Mouse (Mus musculus) megakaryocyte-erythroid progenitor cell, adult 5 weeks (primary cell): ENCODE measurements around the gene Plaur. TPM values are rescaled to one million over a fixed set of nuclear protein-coding genes. Genes with fewer than 3 reads are reported as not detected.

Source experiments
- polyA plus RNA-seq: library from polyadenylated mRNA; stranded (reverse); fragments of >175 nt; gene quantifications from 2 replicates; pipeline ENCODE4 v1.2.3, GENCODE M21; 2012

Gene Plaur
- 118 and 127 TPM in 2 replicates for polyA plus RNA-seq

DNA sequence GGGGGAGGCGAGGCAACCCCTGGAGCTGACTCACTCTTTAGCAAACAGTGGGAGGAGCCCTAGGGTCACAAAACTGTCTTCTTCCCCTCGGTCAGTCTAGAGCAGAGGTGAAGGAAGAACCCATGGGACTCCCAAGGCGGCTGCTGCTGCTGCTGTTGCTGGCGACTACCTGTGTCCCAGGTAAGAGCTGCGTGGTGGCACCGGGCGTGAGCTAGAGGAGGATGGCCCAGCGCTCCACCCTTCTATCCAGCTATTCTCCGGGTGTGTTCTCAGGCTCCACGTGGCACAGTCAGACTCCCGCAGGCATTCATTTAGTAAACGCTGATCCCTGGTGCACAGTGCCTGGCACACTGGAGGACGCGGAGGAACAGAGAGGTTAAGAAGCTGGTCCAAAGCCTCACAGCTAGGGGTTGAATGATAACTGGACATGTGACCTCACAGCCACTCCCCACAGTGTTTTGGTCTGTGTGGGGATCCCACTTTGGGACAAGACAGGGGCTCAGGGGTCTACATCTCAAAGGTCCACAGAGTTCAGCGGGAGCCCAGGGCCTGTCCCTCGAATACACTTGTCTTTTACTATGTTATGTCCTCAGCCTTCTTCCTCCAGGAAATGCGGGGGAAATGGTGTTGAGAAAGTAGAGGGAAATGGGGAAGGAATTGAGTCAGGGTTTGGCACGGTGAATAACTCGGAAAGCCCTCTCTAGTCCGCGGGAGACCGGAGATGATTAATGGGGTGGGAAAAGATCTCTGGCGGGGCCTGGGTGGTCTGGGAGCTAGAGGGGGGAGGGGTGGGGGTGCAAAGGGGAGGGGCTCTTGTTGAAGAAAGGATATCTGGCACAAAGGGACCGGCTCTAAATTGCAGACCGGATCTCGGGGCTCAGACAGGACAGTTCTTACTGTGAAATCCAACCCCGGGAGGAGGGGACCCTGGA, at the start of gene Plaur:
Plaur (plus strand) TSS at position 97 of the 932 bp plus-strand sequence.

DNA sequence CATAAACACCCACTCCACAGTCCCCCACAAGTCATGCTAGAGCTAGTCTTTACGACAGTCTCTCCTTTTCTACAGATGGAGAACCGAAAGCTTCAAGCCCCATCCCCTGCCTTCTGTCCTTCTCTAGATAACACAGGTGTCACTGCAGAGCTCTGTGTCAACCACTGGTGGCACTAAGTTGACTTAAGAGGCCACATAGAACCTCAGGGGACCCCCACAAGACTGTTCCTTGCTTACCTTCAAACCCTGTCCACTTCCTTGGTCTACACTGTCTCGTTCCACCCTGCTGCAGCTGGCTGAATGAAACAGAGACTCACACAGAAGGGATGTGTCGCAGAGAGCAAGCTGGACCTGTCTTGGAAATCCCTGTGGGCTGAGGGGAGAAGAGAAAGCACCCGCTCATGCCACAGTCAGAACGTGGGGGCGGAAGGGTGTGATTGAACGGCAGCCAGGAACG, 10.4 kb upstream of the Plaur start, which contains the start of gene Irgc1:
Irgc1 (minus strand) TSS at position 443 of the 457 bp plus-strand sequence.

DNA sequence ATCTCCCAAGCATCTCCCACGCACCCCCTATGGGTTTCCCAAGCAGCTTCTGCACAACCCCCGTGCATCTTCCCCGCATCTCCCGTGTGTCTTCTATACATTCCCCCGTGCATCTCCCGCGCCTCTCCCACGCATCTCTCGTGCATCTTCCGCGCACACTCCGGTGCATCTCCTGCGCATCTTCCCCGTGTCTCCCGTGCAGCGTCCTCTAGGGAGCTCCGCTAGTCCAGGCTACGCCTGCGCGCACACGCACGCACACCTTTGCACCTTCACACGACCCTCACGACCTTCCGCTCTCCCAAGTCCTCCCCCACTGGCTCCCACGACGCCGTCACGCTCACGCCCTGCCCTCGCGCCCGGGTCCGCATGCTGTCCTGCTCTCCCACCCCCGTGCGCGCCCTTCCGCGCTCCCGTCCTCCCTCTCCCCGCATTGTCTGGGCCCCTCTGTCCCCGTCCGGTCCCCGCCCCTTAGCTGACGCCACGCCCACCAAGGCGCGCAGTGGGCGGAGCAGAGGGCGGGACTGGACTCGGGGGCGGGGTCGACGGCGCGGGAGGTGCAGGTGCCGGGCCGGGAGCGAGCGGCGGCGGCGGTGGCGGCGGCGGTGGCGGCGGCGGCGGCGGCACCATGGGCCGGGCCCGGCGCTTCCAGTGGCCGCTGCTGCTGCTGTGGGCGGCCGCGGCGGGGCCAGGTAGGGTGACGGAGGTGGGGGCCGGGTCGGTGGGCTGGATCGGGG, 19.4 kb downstream of the Plaur start, which contains the start of gene Cadm4:
Cadm4 (plus strand) TSS at position 550 of the 734 bp plus-strand sequence.

GRCm38 (mm10) chr7:24506838-24507725, 44.8 kb downstream of the Plaur start, which contains the start of gene Zfp428:
Gene Zfp428 (plus strand): TSS chr7:24507006.

DNA sequence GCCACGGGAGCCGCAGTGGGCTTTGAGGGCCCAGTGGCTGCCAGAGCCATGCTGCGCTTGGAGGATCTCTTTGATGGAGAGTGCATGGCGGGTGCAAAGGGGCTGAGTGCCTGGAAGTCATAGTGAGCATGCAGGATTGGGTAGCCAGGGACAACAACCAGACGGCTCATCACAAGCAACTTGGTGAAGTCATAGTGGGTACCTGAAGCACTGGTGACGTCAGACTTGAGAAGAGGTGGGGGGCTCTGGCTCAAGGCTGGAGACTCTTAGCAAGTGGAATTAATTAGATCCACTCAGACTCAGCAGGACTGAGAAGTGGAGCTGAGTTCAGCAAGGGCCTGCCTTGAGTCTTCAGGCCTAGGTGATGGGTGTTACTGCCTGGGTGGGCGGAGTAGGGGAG, 50.1 kb downstream of the Plaur start, which contains the start of gene AC161166.1:
AC161166.1 (minus strand) TSS at position 101 of the 400 bp plus-strand sequence.

Other genes with a start within 250 kb of the Plaur start
- gene Zfp109, start 224.9 kb upstream of the Plaur start, polyA plus RNA-seq, result 0.51 and 0.73 TPM in 2 replicates
- 0.15 and 0.21 TPM in 2 replicates for gene Zfp108, start 207.7 kb upstream of the Plaur start, polyA plus RNA-seq
- gene Zfp93, start 192.1 kb upstream of the Plaur start, polyA plus RNA-seq, result 0.35 and 0.41 TPM in 2 replicates
- gene Zfp61, start 161.3 kb upstream of the Plaur start, polyA plus RNA-seq, result 4.5 and 5.6 TPM in 2 replicates
- gene Zfp94, start 145.8 kb upstream of the Plaur start, polyA plus RNA-seq, result 0.79 and 0.80 TPM in 2 replicates
- gene Tescl, start 128.5 kb upstream of the Plaur start, polyA plus RNA-seq, result 0.31 TPM in 1 of 2 replicates, not detected in the other
- gene Lypd5, start 113.3 kb upstream of the Plaur start, polyA plus RNA-seq, result not detected in 2 replicates
- gene Kcnn4, start 92.2 kb upstream of the Plaur start, polyA plus RNA-seq, result 116 and 139 TPM in 2 replicates
- 121 and 122 TPM in 2 replicates for gene Smg9, start 62.9 kb upstream of the Plaur start, polyA plus RNA-seq
- 0.05 and 0.10 TPM in 2 replicates for gene Irgc1, start 10.2 kb upstream of the Plaur start, polyA plus RNA-seq
- 0.17 and 0.33 TPM in 2 replicates for gene Cadm4, start 19.5 kb downstream of the Plaur start, polyA plus RNA-seq
- 34.0 and 41.2 TPM in 2 replicates for gene Zfp428, start 44.5 kb downstream of the Plaur start, polyA plus RNA-seq
- gene AC161166.1, start 50.0 kb downstream of the Plaur start, polyA plus RNA-seq, result not detected in 2 replicates
- 7.8 and 9.6 TPM in 2 replicates for gene Irgq, start 68.2 kb downstream of the Plaur start, polyA plus RNA-seq
- not detected in 2 replicates for gene Pinlyp, start 83.6 kb downstream of the Plaur start, polyA plus RNA-seq
- 169 and 206 TPM in 2 replicates for gene Xrcc1, start 83.8 kb downstream of the Plaur start, polyA plus RNA-seq
- 35.2 and 53.0 TPM in 2 replicates for gene Ethe1, start 125.1 kb downstream of the Plaur start, polyA plus RNA-seq
- gene Zfp575, start 125.2 kb downstream of the Plaur start, polyA plus RNA-seq, result 2.6 and 3.0 TPM in 2 replicates
- gene Phldb3, start 148.3 kb downstream of the Plaur start, polyA plus RNA-seq, result 35.9 and 44.5 TPM in 2 replicates
- gene Lypd3, start 174.1 kb downstream of the Plaur start, polyA plus RNA-seq, result 0.16 and 0.37 TPM in 2 replicates
- not detected in 2 replicates for gene Tex101, start 214.2 kb downstream of the Plaur start, polyA plus RNA-seq
- gene BC049730, start 246.8 kb downstream of the Plaur start, polyA plus RNA-seq, result not detected in 2 replicates